Mouse (Mus musculus) bone marrow macrophage, adult 2 months (primary cell): ENCODE results near the gene Rasl10b. TPM values are rescaled to one million over a fixed set of nuclear protein-coding genes. Genes with fewer than 3 reads are reported as not detected.

ENCODE experiments used
- H3K27ac ChIP-seq: 2 replicates; pipeline ENCODE4 v1.5.1; 2012; ENCODE audit warnings: low read depth, low read length; ENCODE audit not compliant: insufficient read depth
- H3K4me1 ChIP-seq: 2 replicates; pipeline ENCODE4 v1.6.1; 2012; ENCODE audit warnings: low read length; ENCODE audit not compliant: control insufficient read depth, insufficient read depth
- H3K4me3 ChIP-seq: 2 replicates; pipeline ENCODE4 v1.5.1; 2012; ENCODE audit warnings: mild to moderate bottlenecking, low read length, moderate library complexity; ENCODE audit not compliant: insufficient read depth
- CTCF ChIP-seq: IDR thresholded peaks from 2 replicates; pipeline ENCODE4 v1.5.1; 2012; ENCODE audit warnings: low read depth, mild to moderate bottlenecking, low read length, moderate library complexity
- POLR2A ChIP-seq: IDR thresholded peaks from 2 replicates; pipeline ENCODE4 v1.6.1; 2012; ENCODE audit warnings: mild to moderate bottlenecking, low read depth, low read length, borderline replicate concordance
- polyA plus RNA-seq: library from polyadenylated mRNA; stranded (reverse); fragments of >200 nt; gene quantifications from 2 replicates; pipeline ENCODE4 v1.2.4, GENCODE M21; 2012; ENCODE audit not compliant: missing spikeins, insufficient read depth, insufficient read length

Rasl10b gene
- polyA plus RNA-seq, 1 experiment = not detected

GRCm38 (mm10) chr11:83403787-83404186, 5.2 kb upstream of the Rasl10b start:
- no peak for TF ChIP-seq CTCF

GRCm38 (mm10) chr11:83406391-83406790, 2.5 kb upstream of the Rasl10b start:
- TF ChIP-seq CTCF (no peak), POLR2A (no peak)
- 0 out of 2 replicates have a peak, but pooled peaks cover 2% of the 10 kb centered on the region for H3K4me1 ChIP-seq
- H3K27ac ChIP-seq = no peak overlapping the region
- no peak overlapping the region for H3K4me3 ChIP-seq

More at GRCm38 (mm10) chr11:83403787-83404186, 5.2 kb upstream of the Rasl10b start:
- Histone ChIP-seq H3K27ac (no peak overlapping the region), H3K4me1 (peaks cover 5% of the 10 kb centered on the region; the same call in 1 of the 2 replicates), H3K4me3 (no peak overlapping the region)

- Histone ChIP-seq H3K4me1 (0 out of 2 replicates have a peak, but pooled peaks cover 2% of the 10 kb centered on the region), H3K27ac (no peak overlapping the region), H3K4me3 (no peak overlapping the region)
- no peak for TF ChIP-seq POLR2A
- TF ChIP-seq CTCF = no peak
Measured at GRCm38 (mm10) chr11:83408242-83408641, 695 bp upstream of the Rasl10b start.

- no peak for TF ChIP-seq CTCF
- TF ChIP-seq POLR2A = no peak
- no peak overlapping the region for H3K27ac ChIP-seq
- H3K4me3 ChIP-seq = peak overlapping the region; percentile 30
- H3K4me1 ChIP-seq = no peaks in the 10 kb centered on the region
Measured at GRCm38 (mm10) chr11:83409792-83410291, 905 bp downstream of the Rasl10b start.

GRCm38 (mm10) chr11:83410510-83410909, 1.6 kb downstream of the Rasl10b start:
- Histone ChIP-seq H3K4me1 (no peaks in the 10 kb centered on the region), H3K27ac (no peak overlapping the region), H3K4me3 (no peak overlapping the region)
- TF ChIP-seq POLR2A (no peak), CTCF (no peak)

- no peak for TF ChIP-seq CTCF
- no peak for TF ChIP-seq POLR2A
- H3K4me3 ChIP-seq = no peak overlapping the region
- no peak overlapping the region for H3K27ac ChIP-seq
- H3K4me1 ChIP-seq = no peaks in the 10 kb centered on the region
Measured at GRCm38 (mm10) chr11:83417080-83417479, 8.1 kb downstream of the Rasl10b start.

GRCm38 (mm10) chr11:83417708-83418107, 8.8 kb downstream of the Rasl10b start:
- H3K27ac ChIP-seq = no peak overlapping the region
- H3K4me1 ChIP-seq = no peaks in the 10 kb centered on the region
- TF ChIP-seq POLR2A (no peak), CTCF (no peak)

GRCm38 (mm10) chr11:83418566-83418965, 9.6 kb downstream of the Rasl10b start:
- Histone ChIP-seq H3K27ac (no peak overlapping the region), H3K4me1 (no peaks in the 10 kb centered on the region), H3K4me3 (no peak overlapping the region)
- no peak for TF ChIP-seq CTCF
- TF ChIP-seq POLR2A = no peak

More at GRCm38 (mm10) chr11:83417708-83418107, 8.8 kb downstream of the Rasl10b start:
- no peak overlapping the region for H3K4me3 ChIP-seq

- no peaks in the 10 kb centered on the region for H3K4me1 ChIP-seq
- H3K27ac ChIP-seq = no peak overlapping the region
- H3K4me3 ChIP-seq = no peak overlapping the region
- TF ChIP-seq CTCF (no peak), POLR2A (no peak)
Measured at GRCm38 (mm10) chr11:83420338-83420737, 11.4 kb downstream of the Rasl10b start.

GRCm38 (mm10) chr11:83421305-83421704, 12.4 kb downstream of the Rasl10b start:
- H3K4me1 ChIP-seq = no peaks in the 10 kb centered on the region
- H3K27ac ChIP-seq = no peak overlapping the region
- no peak overlapping the region for H3K4me3 ChIP-seq
- TF ChIP-seq POLR2A (no peak), CTCF (no peak)

GRCm38 (mm10) chr11:83424681-83425080, 15.7 kb downstream of the Rasl10b start:
- Histone ChIP-seq H3K4me3 (no peak overlapping the region), H3K4me1 (peaks cover 2% of the 10 kb centered on the region; the same call in 1 of the 2 replicates), H3K27ac (no peak overlapping the region)
- TF ChIP-seq CTCF (peak; percentile 81), POLR2A (no peak)
